Mouse (Mus musculus) lung, postnatal 4 days (tissue): Measurements from ENCODE around the gene Tnni2.
A peak's percentile ranks its signal among the peaks of the same experiment; 100 is the strongest.
"Not testable (repeated sequence)": the region's sequence is repeated elsewhere in the genome, so short reads cannot be mapped to it uniquely, and the experiment has no call there.

Experiments used
- DNase-seq, 2 experiments: peaks; one replicate each; pipeline ENCODE4 v3.0.0; 2021

Gene Tnni2

DNA sequence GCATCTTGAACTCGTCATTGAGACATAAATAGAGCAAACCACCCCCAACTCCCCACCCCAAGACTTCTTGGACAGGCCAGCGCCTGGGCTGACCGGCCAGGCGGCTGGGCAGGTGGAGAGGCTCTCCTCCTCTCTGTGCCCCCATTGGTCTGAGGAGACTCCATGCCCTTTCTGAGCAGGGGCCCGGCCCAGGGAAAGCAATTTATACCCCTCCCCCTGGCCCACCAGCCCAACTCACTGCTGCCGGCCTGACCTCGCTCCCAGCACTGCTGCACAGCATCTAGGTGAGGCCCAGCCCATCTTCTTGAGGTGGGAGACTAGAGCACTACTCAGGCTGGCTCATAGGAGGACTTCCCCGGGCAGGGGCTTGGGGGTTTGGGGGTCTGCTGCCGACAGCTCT is at the start of gene Tnni2:
Tnni2 (plus strand) TSS at position 224 of the 400 bp plus-strand sequence.
- DNase-seq: no peak

DNA sequence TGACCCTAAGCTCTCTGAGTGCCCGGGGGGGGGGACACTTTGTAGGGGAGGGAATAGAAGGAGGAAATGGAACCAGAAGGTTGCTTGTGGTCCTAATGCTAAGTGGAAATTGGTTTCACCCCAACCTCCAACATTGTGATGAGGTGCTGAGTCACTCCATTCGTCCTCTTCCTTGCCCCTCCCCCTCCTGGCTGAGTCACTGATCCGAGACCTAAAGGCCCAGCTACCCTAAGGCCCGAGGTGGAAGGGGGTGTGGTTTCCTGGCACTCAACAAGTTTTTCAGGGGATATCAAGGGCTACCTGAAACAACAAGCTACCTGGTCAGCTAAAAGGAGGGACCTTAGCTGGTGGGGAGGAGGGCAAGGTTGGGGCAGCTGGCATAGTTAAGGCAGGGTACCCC is 48.4 kb upstream of the Tnni2 start:
- DNase-seq: peak; percentile 29 to 56

DNA sequence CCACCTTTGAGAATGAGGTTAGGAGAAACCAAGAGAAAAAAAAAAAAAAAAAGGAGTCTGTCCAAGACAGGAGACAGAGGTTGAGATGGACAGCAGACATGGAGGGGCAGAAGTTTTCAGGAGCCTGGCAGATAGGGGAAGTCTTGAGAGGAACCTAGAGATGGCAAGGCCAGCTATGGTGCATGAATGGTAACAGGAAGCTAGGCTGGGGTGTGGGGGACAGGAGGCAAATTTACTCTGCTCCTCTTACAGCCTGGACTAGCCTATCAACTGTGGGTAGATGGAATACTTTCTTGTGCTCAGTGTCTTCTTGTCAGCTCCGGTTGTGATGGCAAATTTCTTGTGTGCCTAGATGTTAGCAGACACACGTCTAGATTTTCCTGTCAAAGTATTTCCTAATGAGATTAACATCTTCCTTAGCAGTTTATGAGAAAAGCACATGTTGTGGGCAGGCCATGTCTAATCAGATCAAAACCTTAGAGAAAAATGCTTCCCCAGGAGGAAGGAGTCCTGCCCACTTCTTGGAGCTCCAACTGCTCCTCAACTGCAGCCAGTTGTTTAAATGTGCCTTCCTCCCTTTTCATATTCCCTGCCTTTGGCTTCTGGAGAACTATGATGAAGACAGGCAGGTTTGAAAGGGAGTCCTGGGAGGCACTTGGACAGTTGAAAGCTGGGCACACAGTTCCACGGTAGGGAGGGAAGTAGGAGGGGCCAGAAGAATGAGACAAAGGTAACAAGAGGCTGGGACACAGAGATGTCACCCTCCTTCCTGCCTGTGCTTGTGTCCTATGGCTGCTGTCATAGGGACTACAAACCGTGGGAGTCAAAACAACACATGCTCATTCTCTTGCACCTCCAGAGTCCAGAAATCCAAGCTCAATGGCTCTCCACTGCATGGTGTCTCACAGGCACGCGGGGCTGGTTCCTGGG is 47.1 kb upstream of the Tnni2 start:
- peak in 1 of 2 experiments; percentile 21 for DNase-seq

GRCm38 (mm10) chr7:142395472-142395871 is 46.1 kb upstream of the Tnni2 start:
- no peak for DNase-seq

- DNase-seq: no peak
These were observed 45.0 kb upstream of the Tnni2 start for GRCm38 (mm10) chr7:142396611-142397010.

DNA sequence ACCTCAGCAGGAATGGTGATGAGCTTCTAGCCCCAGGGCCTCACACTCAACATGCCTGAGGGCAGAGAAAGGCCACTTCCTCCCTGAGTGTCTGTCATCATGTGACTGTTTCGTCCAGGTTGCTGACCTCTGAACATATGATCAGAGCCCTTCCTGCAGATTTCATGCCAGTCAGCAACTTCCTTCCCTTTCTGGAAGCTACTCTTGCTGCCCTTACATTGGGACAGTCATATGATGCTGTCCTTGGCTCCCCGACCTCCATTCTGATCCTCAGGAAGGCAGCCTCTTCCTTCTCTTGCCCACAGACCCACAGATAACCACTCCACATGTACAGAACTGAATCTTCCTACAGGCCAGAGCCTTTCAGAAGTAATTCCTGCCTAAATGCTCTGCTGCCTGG is 43.6 kb upstream of the Tnni2 start:
- peak; percentile 42 to 56 for DNase-seq

DNA sequence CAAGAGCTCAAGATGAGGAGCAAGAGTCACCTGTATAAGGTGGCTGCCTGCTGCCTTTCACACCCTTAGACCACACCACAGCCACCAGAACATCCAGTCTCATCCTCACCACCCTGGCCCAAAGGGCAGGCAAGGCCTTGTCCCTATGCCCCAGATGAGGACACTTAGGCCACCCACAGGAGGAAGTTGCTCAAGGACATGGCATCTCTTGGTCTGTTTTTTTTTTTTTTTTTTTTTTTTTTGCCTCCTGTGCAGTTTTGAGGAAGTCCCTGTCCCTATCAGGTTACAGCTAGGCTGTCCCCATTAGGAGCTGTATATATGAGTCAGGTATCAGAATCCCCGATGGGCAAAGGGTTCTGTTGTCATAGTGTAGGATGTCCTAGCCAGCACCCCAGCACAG is 42.4 kb upstream of the Tnni2 start:
- DNase-seq: peak; percentile 43 to 44

GRCm38 (mm10) chr7:142400112-142400749 is 41.4 kb upstream of the Tnni2 start:
- no peak for DNase-seq

- no peak for DNase-seq
These were observed 40.9 kb upstream of the Tnni2 start for GRCm38 (mm10) chr7:142400750-142401142.

DNA sequence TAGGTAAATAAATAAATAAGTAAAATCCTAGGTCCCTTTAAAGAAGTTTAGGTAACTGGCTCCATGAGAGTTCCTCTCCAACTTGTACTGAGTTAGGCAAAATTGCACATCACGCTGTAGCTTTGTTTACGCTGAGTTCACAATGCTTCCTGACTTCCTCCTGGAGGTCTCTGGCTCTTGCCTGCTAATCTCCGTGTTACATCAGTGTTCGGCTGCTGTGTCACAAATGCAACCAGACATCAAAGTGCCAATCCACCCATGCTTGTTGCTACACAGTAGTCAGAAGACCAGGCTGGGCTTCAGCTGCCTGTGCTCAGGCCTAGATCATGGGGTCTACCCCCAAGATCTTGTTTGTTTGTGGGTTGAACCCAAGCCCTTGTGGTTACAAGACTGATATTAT is 38.0 kb upstream of the Tnni2 start:
- peak in 1 of 2 experiments; percentile 59 for DNase-seq

DNA sequence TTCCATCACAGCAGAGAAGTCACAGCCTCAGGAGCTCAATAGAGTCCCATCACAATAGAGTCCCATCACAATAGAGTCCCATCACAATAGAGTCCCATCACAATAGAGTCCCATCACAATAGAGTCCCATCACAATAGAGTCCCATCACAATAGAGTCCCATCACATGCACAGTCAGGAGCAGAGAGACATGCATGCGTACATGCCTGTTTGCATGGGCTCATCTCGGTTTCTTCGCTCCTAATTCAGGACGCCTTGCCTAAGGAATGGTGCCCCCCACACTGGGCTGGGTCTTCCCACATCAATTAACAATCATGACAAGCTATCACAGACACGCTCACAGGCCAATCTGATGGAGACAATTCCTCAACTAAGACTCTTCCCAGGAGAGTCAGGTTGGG is 36.5 kb upstream of the Tnni2 start:
- DNase-seq: not testable (repeated sequence)

DNA sequence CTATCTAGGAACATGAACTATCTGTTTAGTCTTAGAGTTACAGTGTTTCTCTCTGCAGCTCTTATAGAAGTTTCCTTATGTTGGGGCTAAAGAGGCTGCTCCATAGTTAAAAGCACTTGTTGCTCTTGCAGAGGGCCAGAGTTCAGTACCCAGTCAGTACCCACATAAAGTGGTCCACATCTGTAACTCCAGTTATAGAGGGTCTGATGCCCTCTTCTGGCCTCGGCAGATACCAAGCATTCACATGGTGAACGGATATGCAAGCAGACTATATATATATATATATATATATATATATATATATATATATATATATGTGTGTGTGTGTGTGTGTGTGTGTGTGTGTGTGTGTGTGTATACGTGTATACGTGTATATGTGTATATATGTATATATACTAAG is 33.7 kb upstream of the Tnni2 start:
- DNase-seq: no peak

DNA sequence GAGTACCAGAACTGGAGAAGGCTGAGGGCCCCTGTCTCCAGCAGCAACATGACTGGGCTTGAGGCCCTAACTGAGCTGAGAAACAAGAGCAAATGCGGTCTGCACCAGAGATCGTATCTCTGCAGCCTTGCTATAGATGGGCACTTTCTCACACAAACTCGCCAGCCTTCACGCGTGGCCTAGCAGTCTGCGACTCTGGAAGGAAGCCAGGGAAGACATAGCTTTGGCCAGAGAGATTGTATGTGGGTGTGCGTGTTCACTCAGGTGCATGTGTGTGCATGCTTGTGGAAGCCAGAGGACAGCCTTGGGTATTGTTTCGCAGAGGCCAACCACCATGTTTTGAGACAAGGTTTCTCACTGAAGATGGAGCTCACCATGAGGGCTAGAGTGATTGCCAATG is 32.9 kb upstream of the Tnni2 start:
- no peak for DNase-seq

DNA sequence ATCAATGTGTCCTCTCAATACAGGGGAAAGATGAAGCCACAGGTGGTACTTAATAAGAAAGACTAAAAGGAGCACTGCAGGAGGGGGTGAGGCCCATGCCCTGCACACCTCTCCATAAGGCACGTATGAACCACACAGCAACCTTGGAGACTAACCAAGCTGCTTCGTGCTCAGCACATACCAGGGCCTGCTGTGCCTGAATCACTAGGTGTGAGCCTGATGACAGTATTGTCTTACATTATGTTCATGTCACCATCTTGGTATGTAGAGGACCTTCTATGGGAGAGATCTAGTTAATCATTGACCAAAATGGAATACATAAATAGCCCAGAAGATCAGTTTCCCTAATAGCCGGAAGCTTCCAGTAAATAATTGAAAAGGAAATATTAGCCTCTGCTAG is 32.0 kb upstream of the Tnni2 start:
- no peak for DNase-seq

DNA sequence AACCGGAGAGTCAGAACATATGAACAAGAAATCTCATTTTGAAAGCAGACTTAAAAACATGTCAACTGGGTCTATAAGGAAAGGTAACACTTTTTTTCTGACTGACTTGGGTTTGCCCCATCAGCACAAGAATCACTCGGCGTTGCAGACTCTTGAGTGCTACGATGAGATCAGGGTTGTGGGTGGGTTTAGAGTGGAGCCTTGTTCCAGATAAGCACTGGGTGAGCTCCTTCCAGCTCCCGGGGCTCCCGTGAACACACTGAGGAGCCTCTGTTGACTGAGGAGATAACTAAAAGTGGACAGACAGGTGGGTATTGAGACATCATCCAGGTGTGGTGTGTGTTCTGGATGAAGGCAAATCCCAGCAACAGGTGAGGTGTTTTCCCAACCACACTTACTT is 28.3 kb upstream of the Tnni2 start:
- DNase-seq: no peak

GRCm38 (mm10) chr7:142415314-142415713 is 26.3 kb upstream of the Tnni2 start:
- no peak for DNase-seq

DNA sequence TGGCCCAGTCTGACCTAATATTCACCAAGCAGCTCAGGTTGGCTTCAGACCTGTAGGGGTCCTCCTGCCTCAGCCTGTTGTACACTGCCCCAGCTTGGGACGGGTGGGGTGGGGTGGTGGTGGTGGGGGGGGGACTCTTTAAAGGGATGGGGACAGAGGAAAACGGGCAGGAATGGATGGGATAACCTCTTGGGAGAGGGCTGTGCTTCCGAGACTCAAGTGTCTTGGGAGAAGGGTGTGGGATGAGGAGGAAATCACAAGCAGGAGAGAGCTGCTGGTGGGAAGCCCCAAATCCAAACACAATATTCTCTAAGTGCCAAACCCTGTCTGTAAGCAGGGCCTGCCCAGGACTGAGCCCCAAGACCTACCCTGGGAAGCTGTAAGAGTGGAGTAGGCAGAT is 25.4 kb upstream of the Tnni2 start:
- no peak for DNase-seq

- DNase-seq: no peak
These were observed 23.6 kb upstream of the Tnni2 start for GRCm38 (mm10) chr7:142418027-142418426.

- DNase-seq: no peak
These were observed 22.9 kb upstream of the Tnni2 start for GRCm38 (mm10) chr7:142418679-142419078.

DNA sequence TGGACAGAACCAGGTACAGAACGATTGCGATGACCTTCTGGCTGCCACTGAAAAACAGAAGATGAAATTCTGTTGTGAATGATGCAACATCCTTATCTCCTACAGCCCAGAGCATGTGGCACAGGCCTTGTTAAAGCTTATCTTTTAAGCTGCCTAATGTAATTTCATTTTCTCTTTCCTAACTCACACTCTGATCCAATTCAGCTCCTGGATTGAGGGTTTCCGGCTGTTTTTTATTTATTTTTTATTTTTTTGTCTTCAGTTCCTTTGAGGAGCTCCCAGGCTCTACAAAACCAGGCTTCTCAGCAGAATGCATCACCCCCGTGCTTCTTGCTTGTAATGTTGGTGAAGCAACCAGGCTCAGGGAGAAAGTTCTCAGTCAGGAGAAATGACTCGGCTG is 21.7 kb upstream of the Tnni2 start:
- DNase-seq: no peak

DNA sequence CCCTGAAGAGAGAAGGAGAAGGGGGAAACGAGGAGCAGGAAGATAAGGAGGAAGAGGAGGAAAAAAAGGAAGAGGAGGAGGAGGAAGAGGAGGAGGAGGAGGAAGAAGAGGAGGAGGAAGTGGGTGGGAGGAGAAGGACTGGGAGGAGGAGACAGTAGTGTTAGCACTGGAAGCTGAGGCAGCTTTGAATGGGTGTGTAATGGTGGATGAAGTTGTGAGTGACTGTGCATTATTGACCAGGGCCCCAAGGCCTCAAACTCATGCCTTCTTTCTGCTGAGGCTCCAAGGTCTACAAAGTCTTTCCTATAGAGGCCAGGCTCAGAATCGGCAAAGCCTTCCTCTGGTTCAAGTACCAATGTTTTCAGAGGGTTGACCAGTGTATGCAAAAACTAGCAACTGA is 19.8 kb upstream of the Tnni2 start:
- no peak for DNase-seq

DNA sequence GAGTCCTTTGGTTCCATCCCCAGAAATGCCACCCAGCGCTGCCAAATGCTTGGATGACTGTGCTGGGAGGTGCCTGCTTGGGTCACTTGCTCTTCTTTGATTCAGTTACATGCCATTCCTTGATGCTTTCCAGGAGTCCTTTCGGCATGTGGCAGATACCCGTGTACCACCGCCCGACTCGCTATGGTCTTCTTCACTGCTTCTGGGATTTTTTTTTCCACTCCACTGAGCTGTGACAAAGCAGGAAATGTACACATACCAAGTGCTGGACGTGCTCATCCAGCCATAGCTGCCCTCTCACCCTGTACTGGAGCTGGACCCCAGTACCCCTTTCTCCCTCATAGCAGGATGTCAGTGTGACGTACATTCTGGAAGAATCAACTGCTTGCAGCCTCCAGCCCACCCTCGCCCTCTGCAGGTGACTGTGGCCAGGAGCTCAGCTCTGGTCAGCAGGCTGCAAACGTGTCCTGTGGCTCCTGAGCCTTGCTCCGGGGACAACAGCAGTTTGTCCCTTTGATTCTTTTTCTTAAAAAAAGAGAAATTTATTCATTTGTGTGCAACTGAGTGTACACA is 15.9 kb upstream of the Tnni2 start:
- no peak for DNase-seq

GRCm38 (mm10) chr7:142428213-142428612 is 13.4 kb upstream of the Tnni2 start:
- DNase-seq: peak; percentile 64 to 66

DNA sequence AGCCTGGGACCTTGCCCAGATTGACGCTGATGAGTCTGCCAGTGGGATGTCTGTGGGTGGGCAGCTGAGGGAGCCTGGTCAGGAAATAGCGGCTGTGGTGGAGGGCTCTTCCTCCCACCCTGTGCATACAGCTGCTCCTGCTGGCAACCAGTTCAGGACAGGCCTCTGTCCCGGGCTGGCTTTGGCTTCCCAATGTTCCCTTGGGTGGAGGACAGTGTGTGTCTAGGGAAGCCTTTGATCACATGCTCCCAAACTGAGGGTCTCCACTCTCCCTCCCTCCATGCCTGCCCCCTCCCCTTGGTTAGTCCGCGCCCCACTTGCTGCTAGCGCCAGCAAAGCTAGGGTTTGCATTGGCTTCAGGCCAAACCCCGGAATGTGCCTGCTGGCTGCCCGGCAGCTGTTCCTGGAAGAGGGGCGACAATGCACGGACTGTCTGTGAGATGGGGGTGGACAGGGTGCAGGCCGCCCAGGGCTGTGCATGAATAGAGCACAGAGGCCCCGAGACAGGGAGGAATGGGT is 11.4 kb upstream of the Tnni2 start:
- DNase-seq: peak; percentile 78 to 85
